Mouse (Mus musculus) A20 (cell line): ENCODE measurements around the gene Gm15097.
"Not testable (repeated sequence)": the region's sequence is repeated elsewhere in the genome, so short reads cannot be mapped to it uniquely, and the experiment has no call there.

Experiments used
- DNase-seq: peaks from one replicate; pipeline ENCODE4 v3.0.0-alpha.2; 2011; ENCODE audit warnings: low read depth, low spot score

Gm15097 gene

DNA sequence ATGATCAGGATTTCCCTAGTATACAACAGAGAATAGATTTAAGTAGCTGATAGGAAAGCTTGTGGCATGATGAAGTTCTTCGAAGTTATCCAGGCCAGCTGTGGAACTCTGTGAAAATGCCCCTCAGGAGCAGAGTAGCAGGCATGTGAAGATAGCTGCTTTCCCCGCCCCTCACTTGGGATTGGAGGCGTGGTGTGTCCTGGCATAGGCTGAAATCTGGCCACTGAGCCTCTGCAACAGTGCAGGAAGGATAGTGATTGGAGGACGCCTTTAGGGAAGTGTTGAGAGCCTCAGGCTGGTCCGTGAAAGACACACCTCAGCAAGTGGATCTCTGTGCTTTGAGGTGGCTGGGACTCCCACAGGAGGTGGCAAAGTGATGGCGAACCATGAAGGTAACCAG, at the start of gene Gm15097:
TSS of gene Gm15097 (plus strand) at position 301 of the 400 bp plus-strand sequence.
- not testable (repeated sequence) for DNase-seq

DNA sequence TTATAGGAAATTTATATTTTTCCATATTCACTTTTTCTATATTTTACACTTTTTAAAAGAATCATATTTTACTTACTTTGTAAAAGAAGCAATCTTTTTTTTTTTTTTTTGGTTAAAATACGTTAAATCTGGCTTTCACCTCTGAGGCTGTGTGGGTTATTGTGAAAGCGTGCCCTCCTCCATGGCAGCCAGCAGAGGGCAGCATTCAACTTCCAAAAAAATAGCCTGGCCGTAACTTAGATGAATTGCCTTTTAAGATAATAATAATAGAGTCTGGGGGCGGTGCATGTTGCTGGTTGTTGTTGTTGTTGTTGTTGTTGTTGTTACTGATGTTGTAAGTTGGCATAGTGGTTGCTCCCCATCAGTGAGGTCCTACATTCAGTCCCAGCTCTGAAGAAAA, 21.4 kb upstream of the Gm15097 start:
- peak; percentile 5 for DNase-seq

DNA sequence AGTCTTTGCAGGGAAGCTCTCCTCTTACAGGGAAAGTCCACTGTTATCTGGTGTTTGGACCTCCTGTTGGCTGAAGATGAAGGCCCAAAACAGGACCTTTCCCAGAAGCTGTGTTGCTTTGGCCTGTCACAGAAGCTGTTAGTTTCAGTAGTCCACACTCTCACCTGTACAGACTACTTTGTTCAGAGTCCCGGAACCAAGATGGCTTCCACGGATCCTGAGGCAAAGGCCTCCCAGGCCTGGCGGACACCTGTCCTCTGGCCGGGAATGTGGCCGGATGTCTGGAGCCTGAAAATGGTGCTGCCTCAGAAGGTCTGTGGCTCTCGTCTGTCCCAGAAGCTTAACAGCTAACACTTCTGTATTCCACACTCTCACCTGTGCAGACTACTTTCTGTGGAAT, 26.9 kb downstream of the Gm15097 start:
- DNase-seq: not testable (repeated sequence)
